Mouse (Mus musculus): ENCODE measurements around the gene Dbh.

DNA sequence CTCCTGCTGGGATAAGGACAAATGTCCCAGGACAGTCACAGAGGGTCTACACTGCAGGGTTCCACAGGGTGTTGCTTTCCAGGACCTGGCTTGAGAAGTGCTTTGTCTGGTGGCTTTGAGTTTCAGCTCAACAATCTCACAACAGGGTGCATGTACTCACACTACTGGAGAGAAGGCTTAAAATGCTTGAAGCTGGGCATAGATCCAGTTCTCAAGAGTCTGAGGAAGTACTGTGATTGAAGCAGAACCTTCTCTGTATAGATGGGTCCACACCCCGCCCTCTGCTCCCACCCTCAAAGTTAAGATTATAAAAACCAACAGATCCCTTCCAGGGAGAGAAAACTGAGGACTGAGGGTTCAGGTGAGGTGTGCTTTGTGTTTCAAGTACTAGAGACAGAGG, 35.6 kb downstream of the Dbh start:
- TF ChIP-seq CTCF (IDR thresholded peaks at IDR 0.05; ENCODE audit: borderline replicate concordance, insufficient read depth, low read length), result no peak
- TF ChIP-seq POLR2A (IDR thresholded peaks at IDR 0.05; ENCODE audit: low read depth, low read length), result no peak
